Mouse (Mus musculus) frontal cortex, postnatal 36 days (tissue): ENCODE results near the gene Hirip3.
"Not testable (repeated sequence)": the region's sequence is repeated elsewhere in the genome, so short reads cannot be mapped to it uniquely, and the experiment has no call there.

Experiments used
- DNase-seq, 2 experiments: peaks; one replicate each; pipeline ENCODE4 v3.0.0; 2022; ENCODE audit warnings: low spot score in 2 of 2

The Hirip3 gene

DNA sequence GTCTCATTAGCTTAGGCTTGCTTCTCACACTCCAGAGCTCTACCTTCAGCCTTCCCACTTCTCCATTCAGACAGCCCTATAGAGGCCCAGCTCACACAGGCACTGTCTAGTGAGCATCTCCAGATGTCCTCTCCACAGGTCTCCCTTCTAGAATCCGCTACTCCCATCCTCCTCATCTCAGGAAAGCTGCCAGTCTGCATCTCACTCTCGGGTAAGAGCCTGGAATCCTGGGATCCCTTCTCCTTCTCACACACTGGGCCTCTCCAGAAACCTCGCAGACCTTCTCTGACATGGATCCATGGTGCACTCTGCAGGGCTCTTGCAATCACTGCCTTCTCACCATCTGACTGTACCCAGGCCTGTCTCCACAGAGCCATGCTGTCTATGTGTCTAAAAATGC is 6.1 kb upstream of the Hirip3 start:
- DNase-seq, result no peak

DNA sequence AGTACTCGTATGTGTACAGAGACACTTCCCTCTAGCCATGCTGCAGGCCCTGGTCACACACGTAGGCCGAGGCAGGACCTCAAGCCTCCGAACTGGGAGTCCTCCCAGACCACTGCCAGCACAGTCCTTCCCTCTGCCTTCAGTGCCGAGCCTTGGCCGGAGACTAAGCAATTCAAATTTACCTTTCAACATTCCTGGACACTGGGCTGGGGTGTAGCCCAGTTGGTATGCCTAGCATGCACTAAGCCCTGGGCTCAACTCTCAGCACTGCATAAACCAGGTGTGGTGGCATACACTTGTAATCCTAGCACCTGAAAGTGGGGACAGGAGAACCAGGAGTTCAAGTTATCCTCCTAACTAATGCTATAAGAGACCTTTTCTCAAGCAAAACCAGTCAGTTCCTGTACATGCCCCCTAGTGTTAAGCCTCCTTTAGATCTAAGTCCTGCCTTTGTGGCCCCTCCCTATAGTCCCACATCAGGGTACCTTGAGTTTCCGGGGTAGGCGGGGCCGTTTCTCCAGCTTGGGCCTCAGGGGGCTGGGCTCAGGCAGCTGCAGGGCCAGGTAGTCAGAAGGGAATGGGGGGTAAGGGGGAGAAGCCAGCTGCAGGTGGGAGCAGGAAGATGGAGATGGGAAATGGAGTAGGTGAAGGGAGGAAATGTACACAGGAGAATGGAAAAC is 4.9 kb upstream of the Hirip3 start:
- DNase-seq, result no peak

DNA sequence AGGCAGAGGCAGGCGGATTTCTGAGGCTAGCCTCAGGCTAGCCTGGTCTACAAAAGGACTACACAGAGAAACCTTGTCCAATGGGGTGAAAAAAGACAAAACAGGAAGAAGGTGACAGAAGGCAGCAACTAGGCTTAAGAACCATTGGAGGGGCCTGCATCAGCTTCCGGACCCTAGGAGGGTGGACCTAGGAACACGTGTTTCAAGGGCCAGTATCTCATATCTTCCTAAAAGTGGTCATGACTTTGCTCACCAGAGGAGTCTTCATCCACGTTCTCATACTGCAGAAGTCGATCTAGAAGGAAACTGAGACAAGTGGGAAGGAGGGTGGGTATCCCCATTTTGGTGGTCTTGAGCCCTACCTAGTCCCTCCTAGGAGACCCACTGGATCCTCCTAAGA is 785 bp upstream of the Hirip3 start:
- no peak for DNase-seq

DNA sequence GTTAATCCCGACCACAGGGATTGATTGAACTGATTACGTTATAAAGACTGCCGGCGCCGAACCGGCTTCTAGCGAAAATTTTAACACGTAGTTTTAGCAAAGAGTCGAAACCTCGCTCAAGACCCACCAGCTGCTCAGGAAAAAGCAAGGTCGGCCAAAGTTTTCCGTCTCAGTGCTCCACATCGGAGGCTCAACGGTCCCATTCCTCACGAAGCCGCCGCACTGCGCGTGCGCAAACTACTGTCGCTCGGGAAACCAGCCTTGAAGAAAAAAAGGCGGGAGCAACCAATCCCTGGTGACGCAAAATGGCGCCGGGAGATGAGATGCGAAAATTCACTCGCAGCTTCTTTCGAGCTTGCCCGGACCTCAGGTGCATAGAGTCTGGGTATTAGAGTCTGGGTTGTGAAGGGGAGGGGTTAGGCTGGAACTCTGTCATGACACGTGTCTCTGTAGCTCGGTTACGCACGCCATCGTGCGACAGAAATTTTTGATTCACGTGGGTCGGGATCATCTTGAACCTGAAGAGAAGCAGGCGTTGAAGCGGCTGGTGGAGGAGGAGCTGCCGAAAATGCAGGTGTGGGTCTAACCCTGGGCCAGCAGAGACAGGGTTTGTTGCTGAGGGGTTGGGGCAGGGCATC is 494 bp downstream of the Hirip3 start, which contains the start of gene Ino80e:
Gene Ino80e, minus strand, starts transcription at position 231 of the 638 bp plus-strand sequence.
- DNase-seq, result peak; percentile 96

DNA sequence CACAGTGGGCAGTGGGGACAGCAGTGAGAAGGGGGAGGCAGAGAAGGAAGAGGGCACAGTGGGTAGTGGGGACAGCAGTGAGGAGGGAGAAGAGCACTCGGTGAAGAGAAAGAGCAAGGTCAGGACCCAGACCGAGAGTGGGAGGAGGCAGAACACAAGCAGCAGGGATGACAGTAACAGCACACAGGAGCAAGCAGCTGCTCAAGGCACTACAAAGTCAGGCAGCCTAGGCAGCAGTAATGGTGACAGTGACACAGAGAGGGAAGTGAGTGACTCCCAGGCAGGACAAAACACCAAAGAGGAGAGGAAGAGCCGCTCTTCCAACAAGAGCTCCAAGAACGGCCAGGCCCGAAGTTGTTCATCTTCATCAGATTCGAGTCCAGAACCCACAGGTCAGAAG is 2.0 kb downstream of the Hirip3 start:
- no peak for DNase-seq

DNA sequence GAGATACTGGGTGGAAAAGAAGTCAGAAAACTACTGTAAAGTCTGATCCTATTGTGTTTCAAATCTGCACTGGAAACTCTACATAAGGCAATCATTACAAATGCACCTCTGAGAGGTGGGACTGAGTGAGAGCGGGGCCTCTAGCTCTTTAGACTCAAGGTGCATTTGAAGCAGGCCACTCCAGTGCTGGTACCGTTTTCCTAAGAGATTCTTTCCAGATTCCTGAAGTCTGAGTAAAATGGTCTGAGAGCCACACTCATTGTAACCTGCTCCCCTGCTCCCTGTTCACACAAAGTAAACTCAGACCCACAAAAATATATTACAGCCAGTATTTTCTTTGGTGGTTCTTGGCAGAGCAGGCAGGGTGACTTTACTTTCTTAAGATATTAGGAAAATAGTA is 5.8 kb downstream of the Hirip3 start:
- no peak for DNase-seq

DNA sequence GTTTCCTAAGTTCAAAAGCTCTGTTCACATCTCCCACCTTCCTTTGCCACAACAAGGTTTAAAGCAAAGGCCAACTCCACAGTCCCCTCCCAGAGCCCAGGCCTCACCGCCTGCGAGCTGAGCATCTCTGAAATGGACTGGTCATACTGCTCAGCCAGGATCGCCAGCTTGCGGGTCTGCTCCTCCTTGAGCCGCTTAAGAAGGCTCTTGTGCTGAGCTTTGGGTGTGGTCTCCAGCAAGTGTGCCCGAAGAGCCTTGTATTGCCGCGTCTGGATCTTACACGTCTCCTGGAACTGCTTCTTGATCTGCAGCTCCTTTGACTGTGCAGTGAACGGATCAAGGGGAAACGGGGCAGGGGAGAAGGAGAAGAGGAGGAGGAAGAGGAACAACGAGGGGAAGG is 6.2 kb downstream of the Hirip3 start:
- DNase-seq, result no peak

DNA sequence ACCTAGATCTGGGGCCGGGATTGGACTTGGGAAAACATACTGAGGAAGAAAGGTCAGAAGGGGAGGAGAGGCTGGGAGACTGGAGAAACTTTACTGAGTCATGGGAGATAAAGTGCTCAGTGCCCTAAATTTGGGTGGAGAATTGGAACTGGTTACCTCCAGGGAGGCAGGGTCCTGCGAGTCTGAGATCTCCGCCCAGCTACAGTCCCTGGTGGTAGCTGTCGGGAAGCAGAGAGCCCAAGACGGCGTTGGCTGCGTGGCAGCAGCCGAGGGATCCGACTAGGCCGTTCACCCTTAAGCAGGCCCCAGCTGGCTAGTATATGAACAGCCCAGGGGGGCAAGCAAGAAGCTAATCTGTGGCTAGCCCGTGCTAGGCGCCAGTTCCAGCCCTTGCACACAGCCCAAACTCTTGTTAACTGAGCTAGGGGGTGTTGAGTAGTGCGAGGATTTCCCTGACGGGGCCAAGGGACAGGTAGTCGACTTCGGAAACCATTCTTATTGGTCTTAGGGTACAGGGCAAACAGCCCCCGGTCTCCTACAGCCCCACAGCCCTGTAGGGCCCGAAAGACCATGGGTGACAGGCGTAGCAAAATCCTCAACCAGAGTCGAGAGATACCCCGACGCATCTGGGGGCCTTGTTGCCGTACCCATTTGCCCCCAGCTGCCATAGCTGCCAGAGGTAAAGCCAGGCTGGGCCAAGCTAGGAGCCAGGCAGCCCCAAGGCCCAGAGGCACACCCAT is 8.2 kb downstream of the Hirip3 start:
- no peak for DNase-seq

DNA sequence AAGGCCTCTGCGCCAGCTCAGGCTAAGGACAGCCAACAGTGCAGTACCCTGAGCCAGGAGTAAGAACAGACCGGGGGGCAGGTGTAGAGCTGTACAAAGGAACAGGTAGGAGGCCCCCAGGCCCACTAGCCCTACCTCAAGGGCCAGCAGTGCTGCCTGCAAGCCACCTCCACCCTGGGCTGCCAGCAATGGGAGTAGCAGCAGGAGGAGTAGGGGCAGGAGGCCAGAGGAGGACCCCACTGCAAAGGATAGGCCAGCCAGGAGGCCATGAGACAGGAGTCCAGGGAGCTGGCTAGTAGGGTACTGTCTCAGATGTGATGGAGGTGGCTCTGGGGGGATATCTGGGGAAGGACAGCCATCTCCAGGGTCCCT is 8.7 kb downstream of the Hirip3 start:
- DNase-seq, result no peak

DNA sequence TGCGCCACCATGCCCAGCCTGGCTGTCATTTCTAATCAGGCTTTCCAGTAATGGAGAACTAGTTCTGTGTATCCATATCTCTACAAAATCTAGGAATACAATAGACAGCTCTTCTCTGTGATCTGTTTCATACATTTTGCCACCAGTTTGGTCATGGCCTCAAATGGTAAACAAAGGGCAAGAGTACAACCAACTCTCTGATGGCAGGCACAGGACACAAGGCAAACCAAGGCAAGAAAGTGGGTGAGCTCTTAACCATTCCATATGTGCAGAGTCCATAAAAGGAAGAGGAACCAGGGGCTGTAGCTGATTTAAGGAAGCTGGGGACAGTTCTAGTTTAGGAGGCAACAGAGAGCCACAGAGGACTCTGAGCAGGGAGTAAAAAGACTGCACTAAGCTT is 15.5 kb downstream of the Hirip3 start:
- no peak for DNase-seq

DNA sequence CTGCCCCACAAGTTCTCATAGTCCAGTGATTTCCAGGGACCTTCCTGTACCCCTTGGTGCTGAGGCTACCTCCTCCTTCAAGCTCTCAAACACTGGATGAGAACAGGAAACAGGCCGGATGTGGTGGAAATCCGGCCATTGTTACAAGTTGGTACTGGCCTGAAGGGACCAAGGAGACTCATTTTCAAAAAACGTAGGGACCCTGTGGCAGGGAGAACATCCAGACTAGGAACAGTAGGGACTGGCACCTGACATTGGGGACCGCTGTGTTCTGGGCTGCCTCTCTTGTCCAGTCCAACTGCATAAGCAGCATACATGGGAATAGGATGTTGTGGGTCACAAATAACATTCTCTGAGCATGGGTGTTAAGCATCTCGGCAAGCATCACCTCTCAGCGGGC is 19.3 kb downstream of the Hirip3 start:
- DNase-seq, result no peak

DNA sequence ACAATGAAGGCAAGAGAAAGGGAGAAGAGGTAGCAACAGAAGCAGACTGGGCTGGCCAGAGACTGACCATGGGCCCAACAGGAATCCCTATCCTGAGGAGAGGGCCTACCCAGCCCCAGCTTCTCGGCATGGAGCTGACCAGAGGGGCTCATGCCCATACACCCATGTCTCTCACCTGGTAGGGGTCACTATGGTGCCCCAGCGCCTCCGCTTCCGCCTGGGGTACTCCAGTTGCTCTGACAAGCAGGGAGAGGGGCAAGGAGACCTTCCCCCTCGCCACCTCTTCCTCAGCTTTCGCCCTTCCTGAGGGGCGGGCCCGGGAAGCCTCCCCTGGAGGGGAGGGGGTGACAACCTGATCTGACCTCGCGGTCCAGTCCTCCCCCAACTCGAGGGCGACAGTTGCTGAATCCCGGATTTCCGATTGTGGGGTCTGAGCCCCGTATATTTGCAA is 22.0 kb downstream of the Hirip3 start:
- DNase-seq, result no peak

DNA sequence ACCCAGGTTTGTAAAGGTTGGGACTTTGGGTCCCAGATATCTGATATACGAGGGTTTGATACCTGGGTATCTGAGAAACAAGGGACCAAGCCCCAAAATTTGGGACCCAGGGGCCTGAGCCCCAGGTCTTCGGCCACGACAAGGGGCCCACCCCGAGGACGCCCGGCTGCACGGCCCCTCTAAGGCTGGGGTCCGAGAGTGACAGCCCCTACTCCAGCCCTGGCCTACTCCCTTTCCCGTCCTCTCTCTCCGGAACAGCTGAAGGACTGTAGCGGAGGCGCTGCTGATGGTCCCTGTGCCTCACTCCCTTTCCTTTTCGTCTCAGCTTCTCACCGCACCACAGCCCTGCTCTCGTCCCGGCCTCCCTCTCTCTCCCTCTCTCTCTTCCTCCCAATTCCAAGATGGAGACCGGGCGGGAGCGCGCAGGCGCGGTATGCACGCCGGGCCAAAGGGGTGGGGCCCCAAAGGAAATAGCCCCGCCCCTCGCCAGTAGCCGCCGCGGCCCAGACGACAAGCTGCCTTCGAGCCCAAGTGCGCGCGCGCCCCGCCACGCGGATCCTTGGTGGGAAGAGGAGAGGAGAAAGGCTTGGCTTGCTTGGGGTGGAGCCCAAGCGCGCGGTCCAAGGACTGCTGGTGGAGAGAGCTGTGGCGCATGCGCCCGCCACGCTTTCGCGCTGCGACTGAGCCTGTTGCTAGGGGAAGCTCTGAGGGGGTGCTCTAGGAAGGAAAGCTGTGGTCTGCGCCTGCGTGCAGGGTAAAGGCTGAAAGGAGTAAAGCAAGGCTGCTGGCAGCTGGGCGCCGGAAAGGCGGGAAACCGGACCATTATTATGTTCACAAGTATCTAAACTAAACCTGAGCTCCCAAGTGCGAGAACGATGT is 22.8 kb downstream of the Hirip3 start, which contains the start of gene Taok2:
Gene Taok2, minus strand, starts transcription at position 418 of the 879 bp plus-strand sequence.
- peak; percentile 98 to 99 for DNase-seq

DNA sequence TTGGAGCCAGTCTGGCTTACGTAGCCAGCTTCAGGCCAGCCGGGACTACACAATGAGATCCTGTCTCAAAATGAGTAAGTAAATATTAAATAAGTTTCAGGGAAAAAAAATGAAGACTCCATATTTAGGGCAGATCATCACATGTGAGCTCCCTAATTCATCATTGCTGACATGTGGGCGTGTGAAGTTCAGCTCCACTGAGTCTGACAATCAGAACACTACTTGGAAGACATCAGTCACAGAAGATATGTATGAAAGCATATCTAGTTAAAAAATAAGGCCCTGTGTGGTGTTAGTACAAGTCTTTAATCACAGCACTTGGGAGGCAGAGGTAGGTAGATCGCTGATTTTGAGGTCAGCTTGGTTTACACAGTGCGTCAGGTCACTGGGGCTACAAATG is 25.5 kb downstream of the Hirip3 start:
- DNase-seq, result no peak

DNA sequence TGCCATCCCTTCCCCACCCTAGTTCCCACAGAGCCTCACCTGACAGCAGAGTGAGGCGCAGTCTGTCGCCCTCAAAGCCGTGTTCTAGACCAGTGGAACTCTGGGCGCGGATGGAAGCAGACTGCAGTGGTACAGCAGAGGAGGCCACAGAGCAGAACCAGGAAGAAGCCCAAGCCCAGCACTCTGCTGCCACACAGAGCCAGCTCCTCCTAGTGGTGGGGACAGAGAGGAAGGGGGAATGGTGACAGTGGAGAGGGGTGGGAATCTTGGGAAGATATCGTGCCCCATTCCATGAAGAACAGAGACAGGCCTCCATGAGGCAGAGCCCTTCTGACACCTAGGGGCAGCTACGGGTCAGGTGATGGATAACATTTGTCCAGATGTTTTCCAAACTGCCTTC is 27.1 kb downstream of the Hirip3 start:
- DNase-seq, result no peak

DNA sequence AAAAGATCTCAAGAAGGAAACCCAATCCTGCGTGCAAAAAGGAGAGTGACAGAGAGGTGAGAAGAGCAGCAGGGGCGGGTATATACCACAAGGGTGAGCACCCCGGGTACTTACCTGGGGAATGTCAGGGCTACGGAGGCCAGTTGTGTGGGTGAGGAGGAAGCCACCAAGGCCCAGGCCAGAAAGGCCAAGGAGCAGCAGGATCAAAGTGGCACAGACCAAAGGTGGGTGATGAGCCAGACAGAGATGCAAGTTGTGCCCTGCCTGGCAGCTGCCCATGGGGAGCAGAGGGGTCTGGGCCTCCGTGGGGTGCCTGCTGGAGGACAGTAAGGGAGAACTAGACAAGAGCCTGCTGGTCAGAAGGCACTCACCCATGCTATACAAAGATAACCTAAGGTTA is 35.1 kb downstream of the Hirip3 start:
- no peak for DNase-seq

DNA sequence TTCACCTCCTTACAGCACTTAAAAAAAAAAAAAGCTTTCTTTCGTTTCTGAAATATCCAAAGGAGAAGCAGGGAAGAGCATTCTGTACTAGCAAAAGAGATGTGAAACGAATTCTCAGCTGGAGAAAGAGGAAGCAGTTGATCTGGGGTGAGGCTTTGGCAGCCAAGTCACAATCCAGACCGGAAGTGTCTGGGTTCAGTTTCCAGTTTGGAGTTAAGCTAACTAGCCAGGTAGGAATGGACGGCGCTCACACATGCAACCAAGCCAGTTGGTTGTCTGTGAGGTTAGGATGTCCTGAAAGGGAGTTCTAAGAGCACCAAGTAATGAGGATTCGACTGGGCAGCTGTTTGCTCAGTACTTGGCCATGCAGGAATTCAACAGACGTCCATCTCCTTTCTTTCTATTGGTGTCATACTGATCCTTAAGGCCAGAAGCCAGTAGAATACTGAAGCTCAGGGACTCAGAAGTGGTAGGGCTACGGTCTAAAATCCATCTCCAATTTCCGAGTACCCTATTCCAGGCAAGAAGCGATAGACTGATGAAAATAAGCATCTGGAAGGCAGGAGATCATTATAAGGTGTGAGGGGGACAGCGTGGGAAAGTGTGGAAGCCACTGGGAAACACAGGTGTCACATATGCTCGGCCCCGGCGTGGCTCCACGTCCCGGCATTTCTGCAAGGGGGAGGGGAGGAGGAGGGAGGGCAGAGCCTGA is 35.8 kb downstream of the Hirip3 start:
- peak in 1 of 2 experiments; percentile 17 for DNase-seq

DNA sequence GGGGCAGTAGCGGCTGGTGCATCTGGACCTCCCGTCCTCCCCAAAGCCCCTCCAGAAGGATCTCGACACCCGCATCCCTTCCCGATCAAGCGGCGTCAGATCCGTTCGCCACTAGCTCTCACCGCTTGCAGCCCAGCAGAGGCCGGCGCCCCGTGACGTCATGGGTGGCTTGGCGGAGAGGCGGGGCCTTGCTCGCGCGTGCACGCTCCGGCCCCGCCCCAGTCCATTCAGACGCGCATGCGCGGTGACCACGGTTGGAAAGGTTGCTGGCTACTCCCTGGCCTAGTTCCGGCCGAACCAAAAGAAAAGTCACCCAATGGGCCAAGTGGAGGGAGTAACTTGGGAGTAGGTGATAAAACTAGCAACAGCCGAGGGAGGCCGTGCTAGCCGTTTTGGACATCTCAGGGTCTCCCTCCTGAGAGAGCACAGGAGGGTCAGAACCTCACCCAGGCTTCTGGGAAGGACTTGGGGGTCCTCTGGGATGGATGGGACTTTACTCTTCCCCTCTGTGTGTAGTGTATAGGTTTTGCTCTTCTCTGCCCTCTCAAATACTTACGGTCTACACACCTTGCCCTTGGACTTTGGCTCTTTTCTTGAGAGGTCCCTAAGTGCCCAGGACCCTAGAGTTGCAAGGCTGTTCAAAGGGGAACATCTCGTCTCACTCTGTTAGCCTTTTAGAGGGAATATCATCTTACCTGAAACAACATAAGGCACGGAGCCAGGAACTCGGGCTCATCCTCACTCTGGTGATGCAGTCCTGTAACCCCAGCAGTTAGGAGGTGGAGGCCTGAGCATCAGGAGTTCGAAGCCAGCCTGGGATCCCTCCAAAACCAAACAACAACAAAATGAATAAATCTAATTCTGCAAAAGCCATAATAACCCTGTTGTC is 36.6 kb downstream of the Hirip3 start:
- DNase-seq, result peak; percentile 95 to 96

DNA sequence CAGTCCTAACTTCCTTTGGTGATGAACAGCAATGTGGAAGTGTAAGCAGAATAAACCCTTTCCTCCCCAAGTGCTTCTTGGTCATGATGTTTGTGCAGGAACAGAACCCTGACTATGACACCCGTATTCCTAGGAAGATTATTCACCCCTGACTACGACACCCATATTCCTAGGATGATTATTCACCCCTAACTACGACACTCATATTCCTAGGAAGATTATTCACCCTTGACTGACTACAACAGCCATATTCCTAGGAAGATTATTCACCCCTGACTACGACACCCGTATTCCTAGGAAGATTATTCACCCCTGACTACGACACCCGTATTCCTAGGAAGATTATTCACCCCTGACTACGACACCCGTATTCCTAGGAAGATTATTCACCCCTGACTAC is 38.0 kb downstream of the Hirip3 start:
- DNase-seq, result not testable (repeated sequence)

DNA sequence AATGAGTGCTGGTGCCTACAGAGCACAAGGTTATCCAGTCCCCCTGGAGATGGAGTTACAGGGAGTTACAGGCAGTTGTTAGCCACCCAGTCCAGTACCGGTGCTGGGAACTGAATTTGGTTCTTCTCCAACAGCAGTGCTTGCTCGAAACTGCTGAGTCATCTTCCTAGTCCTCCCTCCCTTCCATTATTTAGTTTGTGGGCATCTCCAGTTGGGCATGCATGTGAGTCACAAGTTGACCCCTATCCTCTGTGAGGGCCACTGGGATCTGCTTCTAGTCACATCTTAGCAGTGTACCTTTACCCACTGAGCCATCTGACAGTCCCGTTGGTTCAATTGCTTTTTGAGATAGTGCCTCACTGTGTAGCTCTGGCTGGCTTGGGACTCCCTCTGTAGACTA is 43.8 kb downstream of the Hirip3 start:
- no peak for DNase-seq
